Mouse (Mus musculus): ENCODE data around the gene Soat2. TPM values are rescaled to one million over a fixed set of nuclear protein-coding genes. Genes with fewer than 3 reads are reported as not detected.

The Soat2 gene
- polyA plus RNA-seq, 1 experiment from 2014 or later, result 1.1 TPM

DNA sequence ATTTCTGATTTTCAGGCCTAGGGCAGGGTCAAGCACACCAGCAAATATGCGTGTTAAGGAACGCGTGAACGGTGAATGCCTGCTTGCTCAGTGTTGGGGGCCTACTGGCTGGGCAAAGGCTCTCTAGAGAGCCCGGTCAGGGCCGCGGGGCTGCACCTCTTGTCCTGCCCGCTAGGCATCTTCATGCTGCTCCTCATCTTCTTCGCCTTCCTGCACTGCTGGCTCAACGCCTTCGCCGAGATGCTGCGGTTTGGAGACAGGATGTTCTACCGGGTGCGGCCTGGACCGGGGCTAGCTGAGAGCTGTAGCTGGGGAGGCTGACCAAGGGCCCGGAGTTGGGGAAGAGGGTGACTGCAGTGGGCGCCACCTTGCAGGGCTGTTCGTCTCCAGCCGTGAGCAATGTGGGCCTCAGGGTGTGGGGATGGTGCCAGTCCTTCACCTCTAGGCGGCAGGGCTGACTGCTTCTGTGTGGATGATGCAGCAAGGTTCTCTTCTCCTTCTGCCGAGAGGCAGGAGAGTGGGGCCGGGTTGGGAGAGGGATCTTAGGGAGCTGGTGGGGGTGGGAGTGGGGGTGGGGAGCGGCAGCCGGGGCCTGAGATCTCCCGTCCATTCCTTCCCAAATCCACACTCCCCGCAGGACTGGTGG is 10.2 kb downstream of the Soat2 start:
- Histone ChIP-seq H3K4me2 (no peak overlapping the region), H3K36me3 (no peaks in the 10 kb centered on the region), H3K27me3 (no peaks in the 10 kb centered on the region), H3K9ac (no peak overlapping the region), H3K27ac (no peak overlapping the region), H3K4me3 (replicated peaks) (no peak overlapping the region), H3K9me3 (replicated peaks) (no peaks in the 10 kb centered on the region), H3K4me1 (peaks cover 14% of the 10 kb centered on the region)
- no peak for ATAC-seq (replicated peaks; ENCODE audit: low FRiP score)
- 63% methylated on average over 27 of the region's 27 CpGs for WGBS

DNA sequence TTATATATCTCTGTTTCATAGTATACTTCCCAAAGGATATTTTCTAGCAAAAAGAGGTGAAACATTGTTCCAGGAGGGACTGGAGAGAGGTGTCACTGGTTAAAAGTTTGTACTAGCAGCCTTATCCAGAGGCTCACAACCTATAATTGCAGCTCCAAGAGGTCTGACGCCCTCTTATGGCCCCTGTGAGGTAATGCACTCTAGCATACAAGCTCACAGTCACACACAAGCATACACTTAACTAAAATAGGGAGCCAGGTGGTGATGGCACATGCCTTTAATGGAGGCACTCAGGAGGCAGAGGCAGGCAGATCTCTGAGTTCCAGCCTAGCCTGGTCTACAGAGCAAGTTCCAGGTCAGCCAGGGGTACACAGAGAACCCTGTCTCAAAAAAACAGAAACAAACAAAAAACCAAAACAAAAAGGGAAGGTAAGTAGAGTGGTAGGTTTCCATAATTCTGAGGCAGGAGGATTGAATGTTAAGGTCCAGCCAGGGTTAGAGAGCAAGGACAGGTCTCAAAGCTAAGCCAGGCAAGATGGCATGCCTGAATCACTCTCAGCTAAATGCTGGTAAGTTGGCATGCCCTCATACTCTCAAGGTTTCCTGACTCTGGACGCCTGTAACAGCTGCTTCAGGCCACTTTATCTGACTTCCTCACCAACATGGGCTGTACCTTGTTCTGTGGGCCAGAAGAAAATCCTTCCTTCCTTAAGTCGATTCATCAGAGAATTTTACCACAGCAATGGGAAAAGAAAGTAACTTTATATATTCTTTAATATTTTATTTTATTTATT is 13.8 kb downstream of the Soat2 start:
- Histone ChIP-seq H3K27me3 (no peaks in the 10 kb centered on the region), H3K9me3 (replicated peaks) (no peaks in the 10 kb centered on the region), H3K36me3 (no peaks in the 10 kb centered on the region), H3K27ac (no peak overlapping the region), H3K4me3 (replicated peaks) (no peak overlapping the region), H3K4me2 (no peak overlapping the region), H3K4me1 (peaks cover 32% of the 10 kb centered on the region), H3K9ac (no peak overlapping the region)
- no peak for ATAC-seq (replicated peaks; ENCODE audit: low FRiP score)
- 56% methylated on average over 3 of the region's 3 CpGs for WGBS

DNA sequence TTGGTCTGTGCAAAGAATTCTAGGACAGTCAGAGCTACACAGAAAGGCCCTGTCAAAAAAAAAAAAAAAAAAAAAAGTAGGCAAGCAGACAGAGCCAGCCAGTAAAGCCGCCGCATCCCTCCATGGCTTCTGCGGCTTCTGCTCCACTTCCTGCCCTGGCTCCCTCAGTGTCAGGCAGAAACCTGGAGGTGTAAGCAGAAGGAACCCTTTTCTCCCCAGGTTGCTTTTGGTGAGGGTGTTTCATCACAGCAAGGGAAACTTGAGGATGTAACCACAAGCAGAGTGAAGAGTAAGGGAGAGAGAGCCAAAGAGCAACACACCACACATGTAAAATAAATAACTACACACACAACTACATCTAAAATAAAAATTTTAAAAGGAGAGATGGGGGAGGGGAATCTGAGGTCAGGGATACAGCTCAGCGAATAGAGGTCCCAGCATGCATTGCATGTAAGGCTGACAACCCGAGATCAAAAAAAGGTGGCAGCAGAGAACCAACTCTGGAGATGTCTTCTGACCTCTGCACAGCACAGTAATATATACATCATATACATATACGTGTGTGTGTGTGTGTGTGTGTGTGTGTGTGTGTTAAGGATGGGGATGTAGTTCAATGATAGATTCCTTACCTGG is 15.3 kb downstream of the Soat2 start:
- no peaks in the 10 kb centered on the region for H3K36me3 ChIP-seq
- no peak overlapping the region for H3K9ac ChIP-seq
- H3K9me3 ChIP-seq (replicated peaks), result no peaks in the 10 kb centered on the region
- no peak for ATAC-seq (replicated peaks; ENCODE audit: low FRiP score)
- H3K4me1 ChIP-seq, result peaks cover 40% of the 10 kb centered on the region
- H3K4me2 ChIP-seq, result no peak overlapping the region
- no peaks in the 10 kb centered on the region for H3K27me3 ChIP-seq
- H3K4me3 ChIP-seq (replicated peaks), result no peak overlapping the region
- H3K27ac ChIP-seq, result no peak overlapping the region
- WGBS, result 35% methylated on average over 6 of the region's 6 CpGs

DNA sequence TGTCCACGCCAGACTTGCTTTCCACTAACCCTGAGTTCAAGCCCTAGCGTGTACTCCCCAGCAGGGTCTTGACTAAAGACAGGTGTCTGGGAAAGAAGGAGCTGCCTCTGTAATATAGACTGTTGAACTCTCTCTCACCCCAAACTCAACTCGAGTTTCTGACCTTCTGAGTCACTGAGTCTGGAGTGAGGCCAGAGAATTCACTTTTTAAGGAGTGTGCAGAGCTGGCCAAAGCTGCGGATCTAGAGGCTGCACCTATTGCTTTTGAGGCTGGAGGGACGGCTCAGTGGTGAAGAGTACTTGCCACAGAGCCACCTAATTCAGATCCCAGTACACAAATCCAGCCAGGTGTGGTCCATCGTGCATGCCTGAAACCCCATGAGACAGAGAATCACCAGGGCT is 17.3 kb downstream of the Soat2 start:
- Histone ChIP-seq H3K9ac (no peak overlapping the region), H3K27ac (peak overlapping the region; percentile 68), H3K9me3 (replicated peaks) (no peaks in the 10 kb centered on the region), H3K36me3 (no peaks in the 10 kb centered on the region), H3K4me2 (no peak overlapping the region), H3K4me3 (replicated peaks) (no peak overlapping the region), H3K4me1 (peaks cover 40% of the 10 kb centered on the region), H3K27me3 (no peaks in the 10 kb centered on the region)
- peak; percentile 89 for ATAC-seq (replicated peaks; ENCODE audit: low FRiP score)
- WGBS, result 19% methylated on average over 6 of the region's 6 CpGs

DNA sequence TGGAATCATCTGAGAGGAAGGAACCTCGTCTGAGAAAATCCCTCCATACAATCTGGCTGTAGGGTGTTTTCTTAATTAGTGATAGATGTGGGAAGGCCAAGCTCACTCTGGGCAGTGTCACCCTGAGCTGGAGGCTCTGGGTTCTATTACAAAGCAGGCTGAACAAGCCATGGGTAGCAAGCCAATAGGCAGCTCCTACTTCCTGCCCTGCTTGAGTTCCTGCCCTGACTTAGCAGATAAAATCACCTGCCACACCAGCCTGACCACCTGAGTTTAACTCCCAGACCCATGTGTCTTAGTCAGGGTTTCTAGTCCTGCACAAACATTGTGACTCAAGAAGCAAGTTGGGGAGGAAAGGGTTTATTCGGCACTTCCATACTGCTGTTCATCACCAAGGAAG is 18.7 kb downstream of the Soat2 start:
- Histone ChIP-seq H3K4me3 (replicated peaks) (no peak overlapping the region), H3K36me3 (no peaks in the 10 kb centered on the region), H3K9me3 (replicated peaks) (no peaks in the 10 kb centered on the region), H3K9ac (no peak overlapping the region), H3K4me2 (no peak overlapping the region), H3K27ac (peak overlapping the region; percentile 68; the same call in 1 of the 2 replicates), H3K4me1 (peaks cover 40% of the 10 kb centered on the region), H3K27me3 (no peaks in the 10 kb centered on the region)
- ATAC-seq (replicated peaks; ENCODE audit: low FRiP score), result peak; percentile 53; the same call in 1 of the 2 replicates
- 29% methylated on average over 2 of the region's 2 CpGs for WGBS

DNA sequence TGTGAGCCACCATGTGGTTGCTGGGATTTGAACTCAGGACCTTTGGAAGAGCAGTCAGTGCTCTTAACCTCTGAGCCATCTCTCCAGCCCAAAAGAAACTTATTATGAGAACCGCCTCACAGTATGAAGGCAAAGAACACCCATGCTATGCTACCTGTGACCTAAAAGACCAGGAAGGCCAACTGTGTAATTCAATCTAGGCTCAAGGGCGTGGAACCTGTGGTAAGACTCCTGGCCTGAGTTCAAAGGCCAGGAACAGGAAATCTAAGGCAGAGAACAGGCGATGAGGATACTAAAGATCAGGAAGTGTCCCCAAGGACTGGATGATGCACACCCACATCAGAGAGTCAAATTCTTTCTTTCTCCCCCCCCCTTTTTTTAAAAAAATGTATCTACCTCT is 23.3 kb downstream of the Soat2 start:
- Histone ChIP-seq H3K4me1 (peaks cover 18% of the 10 kb centered on the region), H3K27ac (no peak overlapping the region), H3K27me3 (no peaks in the 10 kb centered on the region), H3K4me3 (replicated peaks) (no peak overlapping the region), H3K9ac (no peak overlapping the region), H3K9me3 (replicated peaks) (no peaks in the 10 kb centered on the region), H3K36me3 (peaks cover 29% of the 10 kb centered on the region), H3K4me2 (no peak overlapping the region)
- 88% methylated on average over 3 of the region's 3 CpGs for WGBS
- no peak for ATAC-seq (replicated peaks; ENCODE audit: low FRiP score)

DNA sequence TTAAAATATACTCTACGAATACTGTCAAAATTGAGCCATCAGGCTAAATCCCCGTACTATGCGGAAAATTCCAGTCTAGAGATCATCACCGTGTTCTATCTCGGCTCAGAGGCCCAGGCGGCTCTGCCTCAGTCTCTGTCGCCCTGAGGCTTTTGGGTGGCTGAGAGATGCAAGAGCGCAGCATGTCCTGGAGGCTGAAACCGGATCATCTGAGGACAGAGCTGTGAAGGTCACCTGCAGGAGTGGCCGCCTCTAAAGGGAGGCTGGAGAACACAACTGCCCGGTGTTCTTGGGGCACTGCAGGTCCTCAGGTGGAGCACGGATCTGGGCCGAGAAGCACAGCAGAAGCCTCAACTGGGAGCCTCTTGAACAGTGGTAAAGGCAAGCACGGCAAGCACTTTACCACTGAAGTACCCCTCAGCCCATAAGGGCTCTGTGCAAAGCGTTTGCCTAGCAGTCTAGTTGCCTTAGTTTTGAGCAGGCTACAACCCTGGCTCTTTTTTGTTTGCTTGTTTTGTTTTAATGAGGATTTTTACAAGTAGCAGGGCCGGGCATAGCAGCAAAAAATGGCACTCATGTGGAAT is 25.5 kb downstream of the Soat2 start:
- peaks cover 34% of the 10 kb centered on the region for H3K36me3 ChIP-seq
- H3K4me3 ChIP-seq (replicated peaks), result no peak overlapping the region
- ATAC-seq (replicated peaks; ENCODE audit: low FRiP score), result no peak
- 80% methylated on average over 16 of the region's 16 CpGs for WGBS
- H3K27ac ChIP-seq, result no peak overlapping the region
- peaks cover 10% of the 10 kb centered on the region for H3K4me1 ChIP-seq
- H3K9ac ChIP-seq, result no peak overlapping the region
- no peaks in the 10 kb centered on the region for H3K27me3 ChIP-seq
- H3K4me2 ChIP-seq, result no peak overlapping the region
- no peaks in the 10 kb centered on the region for H3K9me3 ChIP-seq (replicated peaks)

DNA sequence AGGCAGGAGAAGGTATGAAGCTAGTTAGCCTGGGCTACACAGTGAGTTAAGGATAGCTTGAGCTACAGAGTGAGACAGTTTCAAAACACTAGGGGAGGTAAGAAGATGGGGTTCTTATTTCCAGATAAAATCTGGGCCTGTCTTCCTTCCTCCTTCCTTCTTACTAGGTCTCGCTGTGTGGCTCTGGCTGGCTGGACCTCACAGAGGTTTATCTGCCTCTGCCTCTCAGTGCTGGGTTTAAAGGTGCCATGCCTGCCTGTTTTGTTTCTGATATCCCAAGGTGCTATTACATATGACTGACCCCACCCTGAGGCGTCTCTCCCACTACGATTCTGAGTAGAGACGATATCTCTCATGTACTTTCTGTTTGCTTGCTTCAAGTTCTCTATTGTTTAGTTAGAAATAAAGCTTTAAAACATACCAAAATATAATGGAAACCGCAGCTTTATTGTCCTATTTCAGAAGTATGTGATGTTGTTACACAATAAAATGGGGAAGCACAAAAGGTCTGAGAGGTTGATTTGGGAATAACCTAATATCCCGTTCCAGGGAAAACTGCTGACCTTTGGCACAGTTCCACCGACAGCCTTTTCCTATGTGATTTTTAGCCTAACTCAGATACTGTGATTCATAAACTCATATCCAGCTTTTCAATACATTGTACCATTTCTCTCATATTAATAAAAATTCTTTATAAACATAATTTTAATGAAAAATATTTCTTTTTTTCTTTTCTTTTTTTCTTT is 26.4 kb downstream of the Soat2 start:
- no peak overlapping the region for H3K27ac ChIP-seq
- 78% methylated on average over 7 of the region's 7 CpGs for WGBS
- no peak overlapping the region for H3K4me2 ChIP-seq
- H3K36me3 ChIP-seq, result peaks cover 34% of the 10 kb centered on the region
- H3K9ac ChIP-seq, result no peak overlapping the region
- no peaks in the 10 kb centered on the region for H3K9me3 ChIP-seq (replicated peaks)
- H3K27me3 ChIP-seq, result no peaks in the 10 kb centered on the region
- no peak for ATAC-seq (replicated peaks; ENCODE audit: low FRiP score)
- peaks cover 10% of the 10 kb centered on the region for H3K4me1 ChIP-seq
- no peak overlapping the region for H3K4me3 ChIP-seq (replicated peaks)

DNA sequence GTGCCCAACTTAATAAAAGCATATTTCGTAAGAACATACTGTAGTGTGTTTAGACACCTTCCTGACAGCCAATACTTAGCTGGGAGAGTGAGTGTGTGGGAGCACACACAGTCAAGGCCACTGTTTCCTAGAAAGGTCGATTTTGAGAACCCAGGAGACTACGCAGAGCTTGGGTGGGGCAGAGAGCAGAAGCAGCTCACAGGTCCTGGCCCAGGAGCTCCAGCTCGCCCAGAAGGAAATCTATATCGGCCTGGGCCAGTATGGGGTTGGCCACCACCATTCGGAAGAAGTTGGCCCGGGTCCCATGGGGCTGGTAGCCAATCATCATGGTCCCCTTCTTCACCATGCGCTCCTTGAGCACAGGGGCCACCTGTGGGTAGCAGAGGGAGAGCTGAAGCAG is 27.1 kb downstream of the Soat2 start:
- 81% methylated on average over 8 of the region's 8 CpGs for WGBS
- ATAC-seq (replicated peaks; ENCODE audit: low FRiP score), result no peak
- H3K27ac ChIP-seq, result no peak overlapping the region
- no peaks in the 10 kb centered on the region for H3K27me3 ChIP-seq
- peaks cover 34% of the 10 kb centered on the region for H3K36me3 ChIP-seq
- H3K9me3 ChIP-seq (replicated peaks), result no peaks in the 10 kb centered on the region
- no peak overlapping the region for H3K4me3 ChIP-seq (replicated peaks)
- H3K9ac ChIP-seq, result no peak overlapping the region
- H3K4me2 ChIP-seq, result no peak overlapping the region
- peaks cover 10% of the 10 kb centered on the region for H3K4me1 ChIP-seq

DNA sequence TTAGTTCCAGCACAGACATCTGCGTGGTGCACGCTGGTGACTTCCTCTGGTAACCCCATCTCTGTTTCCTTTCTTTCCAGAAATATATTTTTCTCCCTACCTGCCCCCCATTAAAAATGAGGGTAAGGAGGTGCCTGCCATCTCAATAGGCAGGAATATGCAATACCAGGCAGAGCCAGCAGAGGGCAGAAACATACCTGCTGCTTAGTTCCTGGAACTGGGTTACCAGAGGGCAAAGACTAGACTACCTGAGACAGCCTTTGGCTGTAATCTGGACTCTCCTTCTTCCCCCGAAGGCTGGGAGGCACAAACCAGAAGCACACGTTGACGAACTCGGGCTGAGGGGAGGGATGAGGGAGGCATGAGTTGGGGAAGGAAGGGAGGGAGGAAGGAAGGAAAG is 28.0 kb downstream of the Soat2 start:
- Histone ChIP-seq H3K4me3 (replicated peaks) (no peak overlapping the region), H3K4me1 (peaks cover 13% of the 10 kb centered on the region), H3K36me3 (peaks cover 41% of the 10 kb centered on the region), H3K27ac (no peak overlapping the region), H3K4me2 (no peak overlapping the region), H3K9ac (no peak overlapping the region), H3K9me3 (replicated peaks) (no peaks in the 10 kb centered on the region), H3K27me3 (no peaks in the 10 kb centered on the region)
- no peak for ATAC-seq (replicated peaks; ENCODE audit: low FRiP score)
- 24% methylated on average over 6 of the region's 6 CpGs for WGBS

DNA sequence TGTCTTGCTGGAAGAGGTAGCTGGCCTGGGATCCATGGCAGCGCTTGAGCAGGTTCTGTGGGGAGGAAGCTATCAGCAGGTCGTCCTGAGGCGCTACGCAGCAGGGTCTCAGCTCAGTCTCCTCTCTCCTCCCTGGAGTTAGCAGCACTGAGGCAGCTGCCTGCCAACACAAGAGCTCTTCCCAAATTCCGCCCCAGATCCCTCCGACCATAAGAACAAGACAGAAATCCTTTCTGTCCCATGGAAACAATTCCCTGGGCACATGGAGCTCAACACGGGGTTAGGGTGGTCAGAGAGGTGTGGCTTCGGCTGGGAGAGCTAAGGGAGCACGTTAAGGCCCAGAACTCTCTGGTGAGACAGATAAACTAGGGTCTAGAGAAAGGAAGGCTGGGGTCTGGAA is 28.8 kb downstream of the Soat2 start:
- Histone ChIP-seq H3K9ac (no peak overlapping the region), H3K4me3 (replicated peaks) (no peak overlapping the region), H3K27ac (no peak overlapping the region), H3K27me3 (no peaks in the 10 kb centered on the region), H3K36me3 (peaks cover 43% of the 10 kb centered on the region), H3K4me1 (peaks cover 13% of the 10 kb centered on the region), H3K9me3 (replicated peaks) (no peaks in the 10 kb centered on the region), H3K4me2 (no peak overlapping the region)
- no peak for ATAC-seq (replicated peaks; ENCODE audit: low FRiP score)
- WGBS, result 82% methylated on average over 9 of the region's 9 CpGs
